Mouse (Mus musculus) intestine, postnatal 0 days (tissue): ENCODE measurements at regions not wholly inside any gene's neighbourhood (a gene's known extent, or its start where the extent isn't known, plus 50 kb on each side); places are given as distances from the start of the nearest gene placed in this dataset.
A peak's percentile ranks its signal among the peaks of the same experiment; 100 is the strongest.

Experiments
- ATAC-seq: fragments of 200-750 bp; cut with Nextera tagmentation; 2 replicates; pipeline ENCODE4 v1.8.0; 2017; ENCODE audit warnings: mild to moderate bottlenecking, moderate TSS enrichment, moderate library complexity
- H3K27ac ChIP-seq: fragments of 300-500 bp; sonication (generic); 2 replicates; pipeline ENCODE4 v1.5.1; 2014; ENCODE audit warnings: mild to moderate bottlenecking, low read depth, low read length, moderate library complexity
- H3K27me3 ChIP-seq: fragments of 300-500 bp; sonication (generic); replicated peaks from 2 replicates; pipeline ENCODE4 v1.6.1; 2014; ENCODE audit warnings: low read length, mixed read lengths; ENCODE audit not compliant: control insufficient read depth, insufficient read depth
- H3K36me3 ChIP-seq: fragments of 300-500 bp; sonication (generic); 2 replicates; pipeline ENCODE4 v1.6.1; 2014; ENCODE audit warnings: mild to moderate bottlenecking, moderate library complexity; ENCODE audit not compliant: control insufficient read depth, insufficient read depth
- H3K4me1 ChIP-seq: fragments of 300-500 bp; sonication (generic); replicated peaks from 2 replicates; pipeline ENCODE4 v1.6.1; 2014; ENCODE audit warnings: antibody characterized with exemption, low read length, mixed read lengths; ENCODE audit not compliant: control insufficient read depth, insufficient read depth
- H3K4me2 ChIP-seq: fragments of 300-500 bp; sonication (generic); replicated peaks from 2 replicates; pipeline ENCODE4 v1.6.1; 2014; ENCODE audit warnings: low read depth, mild to moderate bottlenecking, moderate library complexity
- H3K4me3 ChIP-seq: fragments of 300-500 bp; sonication (generic); 2 replicates; pipeline ENCODE4 v1.5.1; 2014; ENCODE audit warnings: low read depth, low read length
- H3K9ac ChIP-seq: fragments of 300-500 bp; sonication (generic); 2 replicates; pipeline ENCODE4 v1.6.1; 2014; ENCODE audit warnings: mild to moderate bottlenecking, low read depth, low read length
- H3K9me3 ChIP-seq: fragments of 300-500 bp; sonication (generic); 2 replicates; pipeline ENCODE4 v1.6.1; 2016; ENCODE audit warnings: mixed run types; ENCODE audit not compliant: control insufficient read depth
- CTCF ChIP-seq: sonication (generic); IDR thresholded peaks from 2 replicates; pipeline ENCODE4 v1.5.1; 2016; ENCODE audit warnings: low read depth, mild to moderate bottlenecking, control low read depth, antibody characterized with exemption, moderate library complexity
- WGBS: fragments of 180-500 bp; shearing (Covaris S2); extraction: QIAGEN DNeasy Blood & Tissue Kit; methylation state at CpG from one replicate; pipeline ENCODE4 v1.1.7; 2014; 5-methylcytosine and 5-hydroxymethylcytosine counted together

DNA sequence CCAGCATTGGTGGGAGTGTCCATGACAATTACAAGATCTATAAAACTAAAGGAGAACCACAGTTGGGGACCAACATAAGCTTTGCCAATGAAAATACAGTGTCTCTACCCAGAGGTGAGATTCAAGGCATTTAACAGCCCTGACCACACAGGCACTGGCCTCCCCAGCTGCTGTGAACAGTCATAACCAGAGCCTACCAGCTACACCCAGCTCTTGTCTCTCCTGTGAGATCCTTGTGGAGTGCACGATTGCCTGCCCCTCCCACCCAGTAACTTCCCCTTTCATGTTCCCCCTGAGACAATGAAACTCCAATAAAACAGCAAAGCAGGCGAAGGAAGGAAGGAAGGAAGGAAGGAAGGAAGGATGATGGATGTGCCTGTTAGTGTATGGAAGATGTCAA lies 169.1 kb downstream of the En1 start:
- no peak for ATAC-seq
- 32% methylated on average over 2 of the region's 2 CpGs for WGBS

DNA sequence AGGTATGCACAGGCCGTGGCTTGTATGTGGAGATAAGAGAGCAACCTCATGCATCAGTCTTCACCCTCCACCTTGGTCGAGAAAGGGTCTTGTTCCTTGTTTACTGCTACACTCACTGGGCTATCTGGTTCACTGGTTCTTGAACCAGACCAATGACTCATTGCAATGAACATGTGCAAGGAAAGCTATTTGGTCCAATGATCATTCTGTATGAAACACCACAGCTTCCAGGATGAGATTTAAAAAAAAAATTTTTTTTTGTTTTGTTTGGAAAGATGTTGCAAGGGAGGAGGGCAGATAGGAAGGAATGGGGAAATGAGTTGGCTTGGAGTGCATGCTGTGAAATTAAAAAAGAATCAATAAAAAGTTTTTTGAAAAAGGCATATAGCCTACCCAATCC lies 174.7 kb downstream of the En1 start:
- Histone ChIP-seq H3K4me1 (no peaks in the 10 kb centered on the region), H3K27ac (no peak overlapping the region), H3K4me2 (no peak overlapping the region), H3K4me3 (no peak overlapping the region), H3K36me3 (no peaks in the 10 kb centered on the region), H3K9me3 (no peaks in the 10 kb centered on the region), H3K27me3 (no peaks in the 10 kb centered on the region), H3K9ac (no peak overlapping the region)
- ATAC-seq, result no peak
- 67% methylated on average over 2 of the region's 2 CpGs for WGBS
- no peak for TF ChIP-seq CTCF

More for the DNA sequence above, 169.1 kb downstream of the En1 start:
- Histone ChIP-seq H3K27me3 (no peaks in the 10 kb centered on the region), H3K36me3 (no peaks in the 10 kb centered on the region), H3K4me1 (no peaks in the 10 kb centered on the region), H3K9me3 (no peaks in the 10 kb centered on the region), H3K9ac (no peak overlapping the region), H3K4me3 (no peak overlapping the region), H3K4me2 (no peak overlapping the region), H3K27ac (no peak overlapping the region)
- no peak for TF ChIP-seq CTCF

DNA sequence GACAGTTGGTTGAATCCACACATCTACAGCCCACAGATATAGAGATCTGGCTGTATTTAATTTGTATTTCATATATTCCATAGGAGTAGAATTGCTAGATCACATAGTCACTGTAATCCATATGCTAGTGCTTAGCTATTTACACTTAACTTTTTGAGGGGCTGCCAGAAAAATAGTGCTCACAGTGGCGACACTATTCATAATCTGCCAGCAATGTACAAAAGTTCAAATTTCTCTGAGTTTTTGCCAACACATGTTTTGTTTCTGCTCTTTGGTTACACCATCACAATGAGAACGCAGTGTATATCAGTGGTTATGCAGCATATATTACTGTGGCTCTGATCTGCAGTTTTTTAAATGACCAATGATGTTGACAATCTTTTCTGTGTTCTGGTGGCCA lies 175.2 kb downstream of the En1 start:
- no peak for ATAC-seq
- Histone ChIP-seq H3K4me1 (no peaks in the 10 kb centered on the region), H3K4me3 (no peak overlapping the region), H3K36me3 (no peaks in the 10 kb centered on the region), H3K9me3 (no peaks in the 10 kb centered on the region), H3K27me3 (no peaks in the 10 kb centered on the region), H3K9ac (no peak overlapping the region), H3K4me2 (no peak overlapping the region), H3K27ac (no peak overlapping the region)
- TF ChIP-seq CTCF, result no peak
- 61% methylated on average over 2 of the region's 2 CpGs for WGBS

DNA sequence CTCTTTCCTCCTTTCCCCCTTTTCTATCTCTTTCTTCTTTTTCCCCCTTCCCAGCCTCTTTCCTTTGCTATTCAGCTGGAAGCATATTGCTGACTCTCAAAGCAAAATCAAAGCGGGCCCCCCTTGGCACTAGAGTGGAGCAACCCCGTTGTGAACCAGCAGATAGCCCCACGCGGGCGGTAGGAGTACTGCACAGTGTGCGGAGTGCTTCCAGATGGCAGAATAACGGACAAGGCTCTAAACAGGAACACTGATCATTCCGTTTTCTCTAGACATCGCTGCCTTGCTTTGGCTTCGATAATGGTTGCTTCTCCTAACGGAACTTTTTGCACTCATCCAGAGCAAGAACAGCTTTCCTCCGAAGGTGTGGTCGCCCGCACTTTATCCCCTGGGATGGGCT lies 193.0 kb downstream of the En1 start:
- no peak for ATAC-seq
- H3K4me1 ChIP-seq, result no peaks in the 10 kb centered on the region
- WGBS, result 75% methylated on average over 14 of the region's 14 CpGs

DNA sequence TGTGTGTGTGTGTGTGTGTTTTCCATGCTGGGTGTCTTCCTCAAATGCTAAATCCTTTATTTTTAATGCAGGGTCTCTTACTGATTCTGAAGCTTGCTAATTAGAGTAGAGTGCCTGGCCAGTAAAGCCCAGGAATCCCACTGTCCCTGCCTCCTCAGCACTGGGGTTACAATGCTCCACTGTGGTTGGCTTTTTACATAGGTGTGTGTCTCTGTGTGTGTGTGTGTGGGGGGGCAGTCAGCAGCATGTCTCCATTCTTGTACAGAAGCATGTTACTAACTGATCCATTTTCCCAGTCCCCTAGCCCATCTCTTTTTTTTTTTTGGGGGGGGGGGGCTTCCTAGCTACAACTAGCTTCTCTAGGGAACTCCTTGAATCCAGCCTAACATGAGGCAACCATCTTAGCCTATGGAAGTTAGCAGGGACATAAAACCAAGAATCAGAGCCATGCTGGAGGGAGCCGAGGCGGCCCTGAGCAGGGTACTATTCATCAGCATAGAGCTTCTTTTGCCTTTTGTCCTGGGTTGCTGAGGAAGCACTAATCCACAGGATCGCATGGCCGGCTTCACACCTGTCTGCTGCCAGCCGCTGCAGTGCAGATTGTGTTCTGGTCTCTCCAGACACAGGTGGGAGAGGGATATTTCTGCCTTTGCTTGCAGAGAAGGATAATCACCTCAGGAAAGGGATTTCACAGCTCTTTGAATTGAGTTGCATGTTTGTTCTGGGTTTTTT lies 199.2 kb downstream of the En1 start:
- H3K9ac ChIP-seq, result no peak overlapping the region
- no peak overlapping the region for H3K27ac ChIP-seq
- no peaks in the 10 kb centered on the region for H3K27me3 ChIP-seq
- no peak overlapping the region for H3K4me3 ChIP-seq
- no peaks in the 10 kb centered on the region for H3K9me3 ChIP-seq
- H3K4me1 ChIP-seq, result no peaks in the 10 kb centered on the region
- H3K36me3 ChIP-seq, result no peaks in the 10 kb centered on the region
- WGBS, result 33% methylated on average over 5 of the region's 5 CpGs
- no peak for TF ChIP-seq CTCF
- H3K4me2 ChIP-seq, result no peak overlapping the region
- ATAC-seq, result no peak

More for the DNA sequence above, 193.0 kb downstream of the En1 start:
- Histone ChIP-seq H3K9ac (no peak overlapping the region), H3K9me3 (no peaks in the 10 kb centered on the region), H3K4me2 (no peak overlapping the region), H3K4me3 (no peak overlapping the region), H3K36me3 (no peaks in the 10 kb centered on the region), H3K27ac (no peak overlapping the region), H3K27me3 (no peaks in the 10 kb centered on the region)
- 0 out of 2 replicates have a peak, but pooled peaks have one; percentile 14 for TF ChIP-seq CTCF

DNA sequence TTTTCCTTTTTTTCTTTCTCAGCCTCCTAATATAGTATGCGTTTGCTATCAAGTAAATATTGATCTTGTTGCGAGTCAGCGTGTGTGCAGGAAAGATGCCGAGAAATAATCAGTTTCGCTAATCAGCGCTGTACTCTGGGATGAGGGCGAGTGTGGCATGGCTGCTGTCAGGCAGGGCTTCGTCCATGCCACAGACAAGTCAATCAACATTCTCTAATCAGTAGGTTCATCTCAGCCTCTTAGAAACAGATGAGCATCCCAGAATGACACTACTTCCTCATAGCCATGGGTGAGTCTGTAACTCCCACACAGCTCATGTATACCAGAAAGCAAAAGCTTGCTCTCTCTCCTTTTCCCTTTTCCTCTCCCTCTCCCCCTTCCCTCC lies 199.8 kb downstream of the En1 start:
- no peak for ATAC-seq
- no peaks in the 10 kb centered on the region for H3K36me3 ChIP-seq
- no peaks in the 10 kb centered on the region for H3K9me3 ChIP-seq
- no peaks in the 10 kb centered on the region for H3K27me3 ChIP-seq
- no peak overlapping the region for H3K4me3 ChIP-seq
- WGBS, result 40% methylated on average over 8 of the region's 8 CpGs
- H3K27ac ChIP-seq, result no peak overlapping the region
- no peaks in the 10 kb centered on the region for H3K4me1 ChIP-seq
- H3K9ac ChIP-seq, result no peak overlapping the region
- no peak for TF ChIP-seq CTCF
- H3K4me2 ChIP-seq, result no peak overlapping the region
